Mouse (Mus musculus) frontal cortex, postnatal 25 days (tissue): ENCODE measurements at regions not wholly inside any gene's neighbourhood (a gene's known extent, or its start where the extent isn't known, plus 50 kb on each side); places are given as distances from the start of the nearest gene placed in this dataset.
"Not testable (repeated sequence)": the region's sequence is repeated elsewhere in the genome, so short reads cannot be mapped to it uniquely, and the experiment has no call there.

ENCODE experiments used
- DNase-seq, 2 experiments: peaks; one replicate each; pipeline ENCODE4 v3.0.0; 2022; ENCODE audit warnings: low spot score in 2 of 2

GRCm38 (mm10) chr5:129256136-129256535 lies 159.6 kb downstream of the Adgrd1 start:
- DNase-seq: no peak

GRCm38 (mm10) chr5:129257206-129257605 lies 160.7 kb downstream of the Adgrd1 start:
- no peak for DNase-seq

- DNase-seq: no peak
Observed at GRCm38 (mm10) chr5:129260689-129261088, 164.1 kb downstream of the Adgrd1 start.

- no peak for DNase-seq
Observed at GRCm38 (mm10) chr5:129263118-129263517, 166.6 kb downstream of the Adgrd1 start.

GRCm38 (mm10) chr5:129264363-129264762 lies 167.8 kb downstream of the Adgrd1 start:
- no peak for DNase-seq

- no peak for DNase-seq
Observed at GRCm38 (mm10) chr5:129268456-129268855, 171.9 kb downstream of the Adgrd1 start.

- DNase-seq: no peak
Observed at GRCm38 (mm10) chr5:129270051-129270472, 173.5 kb downstream of the Adgrd1 start.

GRCm38 (mm10) chr5:129281406-129281805 lies 184.9 kb downstream of the Adgrd1 start:
- DNase-seq: no peak

- DNase-seq: no peak
Observed at GRCm38 (mm10) chr5:129282133-129282532, 185.6 kb downstream of the Adgrd1 start.

- DNase-seq: no peak
Observed at GRCm38 (mm10) chr5:129282826-129283225, 186.3 kb downstream of the Adgrd1 start.

GRCm38 (mm10) chr5:129287481-129287880 lies 190.9 kb downstream of the Adgrd1 start:
- DNase-seq: no peak

- not testable (repeated sequence) for DNase-seq
Observed at GRCm38 (mm10) chr5:129292821-129293220, 196.3 kb downstream of the Adgrd1 start.

- not testable (repeated sequence) for DNase-seq
Observed at GRCm38 (mm10) chr5:129294861-129295542, 198.5 kb downstream of the Adgrd1 start.

GRCm38 (mm10) chr5:129297657-129298349 lies 201.3 kb downstream of the Adgrd1 start:
- DNase-seq: no peak

GRCm38 (mm10) chr5:129298646-129299455 lies 202.2 kb upstream of the Sfswap start:
- no peak for DNase-seq

- no peak for DNase-seq
Observed at GRCm38 (mm10) chr5:129299456-129299765, 201.6 kb upstream of the Sfswap start.

GRCm38 (mm10) chr5:129300423-129300822 lies 200.6 kb upstream of the Sfswap start:
- DNase-seq: no peak

GRCm38 (mm10) chr5:129315626-129316025 lies 185.4 kb upstream of the Sfswap start:
- no peak for DNase-seq

- no peak for DNase-seq
Observed at GRCm38 (mm10) chr5:129331094-129331523, 169.9 kb upstream of the Sfswap start.

GRCm38 (mm10) chr5:129332014-129332413 lies 169.0 kb upstream of the Sfswap start:
- no peak for DNase-seq

- DNase-seq: peak; percentile 12 to 14
Observed at GRCm38 (mm10) chr5:129338511-129338910, 162.5 kb upstream of the Sfswap start.

GRCm38 (mm10) chr5:129344038-129344437 lies 157.0 kb upstream of the Sfswap start:
- peak; percentile 21 to 23 for DNase-seq

- DNase-seq: no peak
Observed at GRCm38 (mm10) chr5:129350024-129350423, 151.0 kb upstream of the Sfswap start.
